Mouse (Mus musculus) liver, embryonic 14.5 days (tissue): Measurements from ENCODE around the gene Wt1.

ENCODE experiments used
- CTCF ChIP-seq: IDR thresholded peaks from 2 replicates; pipeline ENCODE4 v1.5.1; 2016; ENCODE audit warnings: antibody characterized with exemption, low read depth, control low read depth
- EP300 ChIP-seq: IDR thresholded peaks from 2 replicates; pipeline ENCODE4 v1.6.1; 2016; ENCODE audit warnings: antibody characterized with exemption, low read depth

- no peak for TF ChIP-seq CTCF
- no peak for TF ChIP-seq EP300
These were observed 86.5 kb downstream of the Wt1 start for GRCm38 (mm10) chr2:105212839-105213238.
